8 mouse cellular contexts compared by ENCODE assay signal in genomic region chr15:79670249-79670971, GRCm38 (mm10). TPM values are rescaled to one million over a fixed set of nuclear protein-coding genes. Genes with fewer than 3 reads are reported as not detected.
DNase-seq lines count a peak whose midpoint lies in the region; ATAC-seq and TF ChIP-seq lines count a peak whose summit lies in the region.

TSS of gene Tomm22 (plus strand) at chr15:79670861.

- peak within 1 kb of the TSS; percentile 78 for H3K4me3 ChIP-seq in brown adipose tissue, adult 24 weeks (ENCODE audit: insufficient read depth, low read depth, low read length)
- H3K4me3 ChIP-seq in heart, embryonic 14.5 days (ENCODE audit: control insufficient read depth in 1 of 2, insufficient read depth in 1 of 2, low read depth in 1 of 2, low read length in 2 of 2), result peak within 1 kb of the TSS; percentile 81 to 83
- H3K4me3 ChIP-seq in liver, embryonic 14.5 days (ENCODE audit: insufficient read depth in 1 of 2, low read depth in 2 of 2, low read length in 2 of 2), result peak within 1 kb of the TSS; percentile 75 to 88
- peak within 1 kb of the TSS; percentile 92 for H3K4me3 ChIP-seq in neural tube, embryonic 11.5 days (ENCODE audit: low read depth, low read length)
- peak within 1 kb of the TSS; percentile 81 for H3K4me3 ChIP-seq in stomach, postnatal 0 days (ENCODE audit: low read depth, low read length)

- WGBS in heart, embryonic 14.5 days, result 17% methylated on average over 33 of the region's 33 CpGs
- WGBS in liver, embryonic 14.5 days (ENCODE audit: insufficient replicate concordance), result 15% methylated on average over 33 of the region's 33 CpGs
- 20% methylated on average over 32 of the region's 33 CpGs for WGBS in neural tube, embryonic 11.5 days
- WGBS in stomach, postnatal 0 days, result 16% methylated on average over 32 of the region's 33 CpGs

- no peaks in the 10 kb centered on the region for H3K27me3 ChIP-seq in heart, embryonic 14.5 days (ENCODE audit: control insufficient read depth, insufficient read depth, low read length)
- no peaks in the 10 kb centered on the region for H3K27me3 ChIP-seq in liver, embryonic 14.5 days (ENCODE audit: control insufficient read depth, insufficient read depth, low read length)
- no peaks in the 10 kb centered on the region for H3K27me3 ChIP-seq in neural tube, embryonic 11.5 days (ENCODE audit: control insufficient read depth, insufficient read depth, low read length)
- no peaks in the 10 kb centered on the region for H3K27me3 ChIP-seq in stomach, postnatal 0 days (ENCODE audit: control insufficient read depth, insufficient read depth, low read length)

- H3K4me1 ChIP-seq in brown adipose tissue, adult 24 weeks (ENCODE audit: control insufficient read depth, insufficient read depth, insufficient read length, low read length), result 0 out of 2 replicates have a peak, but pooled peaks cover 5% of the 10 kb centered on the region
- peaks cover 15 to 26% of the 10 kb centered on the region in 2 experiments for H3K4me1 ChIP-seq in heart, embryonic 14.5 days (ENCODE audit: control insufficient read depth in 2 of 2, insufficient read depth in 2 of 2, low read length in 2 of 2)
- H3K4me1 ChIP-seq in liver, embryonic 14.5 days (replicated peaks; ENCODE audit: control insufficient read depth in 2 of 2, insufficient read depth in 2 of 2, low read length in 1 of 2), result peaks cover 6 to 10% of the 10 kb centered on the region in 2 experiments; a peak in 3 of 4 replicates
- H3K4me1 ChIP-seq in neural tube, embryonic 11.5 days (ENCODE audit: control insufficient read depth, insufficient read depth, low read length), result no peaks in the 10 kb centered on the region; the same call in 1 of the 2 replicates
- H3K4me1 ChIP-seq in stomach, postnatal 0 days (replicated peaks; ENCODE audit: control insufficient read depth, insufficient read depth), result no peaks in the 10 kb centered on the region

- no peak for TF ChIP-seq EP300 in liver, embryonic 14.5 days (IDR thresholded peaks at IDR 0.05; ENCODE audit: low read depth)
- TF ChIP-seq EP300 in stomach, postnatal 0 days (optimal IDR thresholded peaks at IDR 0.05), result no peak

- TF ChIP-seq CTCF in liver, embryonic 14.5 days (IDR thresholded peaks at IDR 0.05; ENCODE audit: low read depth), result peak; percentile 81
- TF ChIP-seq CTCF in stomach, postnatal 0 days (IDR thresholded peaks at IDR 0.05; ENCODE audit: low read depth), result peak; percentile 75

- H3K9ac ChIP-seq in heart, embryonic 14.5 days (ENCODE audit: low read length), result peak within 1 kb of the TSS; percentile 90
- peak within 1 kb of the TSS; percentile 82 for H3K9ac ChIP-seq in liver, embryonic 14.5 days (replicated peaks)
- H3K9ac ChIP-seq in neural tube, embryonic 11.5 days (ENCODE audit: low read length), result peak within 1 kb of the TSS; percentile 84
- peak within 1 kb of the TSS; percentile 88 for H3K9ac ChIP-seq in stomach, postnatal 0 days (ENCODE audit: low read length)

- peaks cover 55% of the 10 kb centered on the region for H3K36me3 ChIP-seq in heart, embryonic 14.5 days (ENCODE audit: control insufficient read depth, insufficient read depth, low read length)
- peaks cover 32% of the 10 kb centered on the region for H3K36me3 ChIP-seq in liver, embryonic 14.5 days (replicated peaks; ENCODE audit: control insufficient read depth, insufficient read depth, low read depth)
- H3K36me3 ChIP-seq in neural tube, embryonic 11.5 days (ENCODE audit: control insufficient read depth, insufficient read depth, low read length), result peaks cover 15% of the 10 kb centered on the region
- peaks cover 27% of the 10 kb centered on the region for H3K36me3 ChIP-seq in stomach, postnatal 0 days (ENCODE audit: control insufficient read depth, insufficient read depth, low read length)

- ATAC-seq in heart, embryonic 14.5 days (ENCODE audit: insufficient number of reproducible peaks, insufficient read depth, low FRiP score, low read depth), result peak; percentile 91
- ATAC-seq in liver, embryonic 14.5 days (ENCODE audit: insufficient read depth), result peak; percentile 93
- peak; percentile 98 for ATAC-seq in neural tube, embryonic 11.5 days (ENCODE audit: insufficient read depth, low FRiP score, low TSS enrichment)
- peak; percentile 94 for ATAC-seq in stomach, postnatal 0 days (ENCODE audit: low FRiP score, low TSS enrichment)

- H3K27ac ChIP-seq in brown adipose tissue, adult 24 weeks (replicated peaks; ENCODE audit: low read depth, low read length), result peak within 1 kb of the TSS; percentile 49
- H3K27ac ChIP-seq in heart, embryonic 14.5 days (replicated peaks in 1 of 2; ENCODE audit: control insufficient read depth in 1 of 2, insufficient read depth in 1 of 2, low read depth in 2 of 2, low read length in 2 of 2), result no peak within 1 kb of the TSS; a peak in 1 of 4 replicates
- peak within 1 kb of the TSS; percentile 53 for H3K27ac ChIP-seq in liver, embryonic 14.5 days
- no peak within 1 kb of the TSS for H3K27ac ChIP-seq in neural tube, embryonic 11.5 days (ENCODE audit: low read depth, low read length)
- H3K27ac ChIP-seq in stomach, postnatal 0 days (replicated peaks), result 0 out of 2 replicates have a peak within 1 kb of the TSS, but pooled peaks have one; percentile 53

- peak within 1 kb of the TSS; percentile 62 for H3K4me2 ChIP-seq in heart, embryonic 14.5 days (ENCODE audit: low read length)
- H3K4me2 ChIP-seq in liver, embryonic 14.5 days (ENCODE audit: low read depth), result peak within 1 kb of the TSS; percentile 71
- peak within 1 kb of the TSS; percentile 65 for H3K4me2 ChIP-seq in neural tube, embryonic 11.5 days (ENCODE audit: low read depth)
- peak within 1 kb of the TSS; percentile 88 for H3K4me2 ChIP-seq in stomach, postnatal 0 days (replicated peaks; ENCODE audit: low read depth)

- DNase-seq in CD4-positive, CD25-positive, alpha-beta regulatory T cell, adult 2 months (ENCODE audit: low read depth, low spot score), result peak; percentile 93
- peak; percentile 81 for DNase-seq in fibroblast of lung, adult 2 months (ENCODE audit: low read depth)
- peak; percentile 91 to 96 for DNase-seq in kidney, postnatal 25 days
- peak; percentile 82 to 83 (median 83) for DNase-seq in liver, embryonic 14.5 days (ENCODE audit: low read depth in 3 of 3, low spot score in 3 of 3)
- peak; percentile 92 for DNase-seq in neural tube, embryonic 11.5 days (ENCODE audit: low spot score)
- peak; percentile 93 for DNase-seq in stomach, postnatal 0 days (ENCODE audit: low spot score)

- no peaks in the 10 kb centered on the region for H3K9me3 ChIP-seq in heart, embryonic 14.5 days (ENCODE audit: control insufficient read depth, low read length)
- no peaks in the 10 kb centered on the region for H3K9me3 ChIP-seq in liver, embryonic 14.5 days (ENCODE audit: control insufficient read depth, low read length)
- no peaks in the 10 kb centered on the region for H3K9me3 ChIP-seq in neural tube, embryonic 11.5 days (ENCODE audit: control insufficient read depth, low read length)
- no peaks in the 10 kb centered on the region for H3K9me3 ChIP-seq in stomach, postnatal 0 days (ENCODE audit: control insufficient read depth, low read length)

RNA-seq across cellular contexts. Expression of gene Tomm22, which starts in this region (rescaled TPM):
- 185 and 193 TPM in 2 replicates for polyA plus RNA-seq in brown adipose tissue, adult 24 weeks (2012; ENCODE audit: insufficient read depth, insufficient read length, missing spikeins)
- polyA plus RNA-seq in heart, embryonic 14.5 days (2014; fragmentation: Nextera tagmentation; extraction: Ambion mirVana), result 233 and 237 TPM in 2 replicates
- polyA plus RNA-seq in liver, embryonic 14.5 days (2012; rRNA removed), result 51.1 and 58.4 TPM in 2 replicates
- 142 and 148 TPM in 2 replicates for polyA plus RNA-seq in liver, embryonic 14.5 days (2014; fragmentation: Nextera tagmentation; extraction: Ambion mirVana)
- polyA plus RNA-seq in neural tube, embryonic 11.5 days (2014; fragmentation: Nextera tagmentation; extraction: Ambion mirVana), result 285 and 287 TPM in 2 replicates
- polyA plus RNA-seq in stomach, postnatal 0 days (2015; fragmentation: Nextera tagmentation; extraction: Ambion mirVana), result 186 and 196 TPM in 2 replicates

Comparison
In these comparisons a context has a peak if more than half of its experiments do, and no peak if none do; other contexts are left out.
1. H3K27ac ChIP-seq: peak in brown adipose tissue, adult 24 weeks (single experiment), liver, embryonic 14.5 days (single experiment) and stomach, postnatal 0 days (single experiment); none in heart, embryonic 14.5 days (0 of 2) and neural tube, embryonic 11.5 days (single experiment).
2. Peak in every context shown above with its lines, with median percentiles within 50 percentile points of each other: DNase-seq, H3K4me3 ChIP-seq, ATAC-seq, H3K4me2 ChIP-seq and H3K9ac ChIP-seq.